Mouse (Mus musculus): Measurements from ENCODE around the gene Gal3st2b.
"Not testable (repeated sequence)": the region's sequence is repeated elsewhere in the genome, so short reads cannot be mapped to it uniquely, and the experiment has no call there.

Gal3st2b gene

DNA sequence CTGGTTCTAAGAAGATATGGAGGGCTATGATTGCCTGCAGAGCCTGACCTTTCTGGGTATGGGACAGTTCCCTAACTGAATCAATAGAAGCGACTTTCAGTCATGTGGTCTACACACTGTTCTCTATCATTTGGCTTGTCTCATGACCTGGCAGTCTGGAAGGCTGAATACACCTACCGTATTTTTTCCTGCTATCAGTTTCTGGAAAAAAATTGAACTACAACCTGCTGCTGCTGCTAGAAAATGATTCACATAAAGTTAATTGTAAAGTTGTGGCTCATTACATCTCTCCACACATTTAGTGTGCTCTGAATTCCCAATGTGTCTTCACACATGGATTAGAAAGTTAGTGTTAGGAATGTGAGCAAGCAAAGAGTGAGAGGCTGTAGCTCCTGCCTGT, at the start of gene Gal3st2b:
TSS of gene Gal3st2b (plus strand) at position 301 of the 400 bp plus-strand sequence.
- DNase-seq = not testable (repeated sequence)

DNA sequence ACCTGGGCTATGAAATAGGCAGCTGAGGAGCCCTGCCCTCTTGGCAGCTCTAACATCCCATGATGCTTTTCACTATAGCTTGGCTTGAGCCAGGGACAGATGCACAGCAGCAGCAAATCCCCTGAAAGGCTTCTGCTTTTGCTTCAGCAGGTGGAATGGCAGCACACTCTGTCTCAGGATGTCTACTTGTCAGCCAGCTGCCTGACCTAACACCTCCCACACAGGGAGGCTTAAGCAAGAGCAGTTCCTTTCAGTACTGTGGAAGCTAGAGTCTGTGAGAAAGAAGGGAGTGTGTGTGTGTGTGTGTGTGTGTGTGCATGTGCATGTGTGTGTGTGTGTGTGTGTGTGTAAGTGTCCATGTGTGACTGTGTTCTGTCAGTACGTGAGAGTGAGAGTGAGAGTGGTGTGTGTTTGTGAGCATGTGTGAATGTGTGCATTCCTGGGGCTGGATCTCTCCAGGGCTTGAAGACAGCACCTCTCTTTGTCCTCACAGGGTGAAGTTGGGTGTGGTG, 46.5 kb upstream of the Gal3st2b start:
- not testable (repeated sequence) for DNase-seq

DNA sequence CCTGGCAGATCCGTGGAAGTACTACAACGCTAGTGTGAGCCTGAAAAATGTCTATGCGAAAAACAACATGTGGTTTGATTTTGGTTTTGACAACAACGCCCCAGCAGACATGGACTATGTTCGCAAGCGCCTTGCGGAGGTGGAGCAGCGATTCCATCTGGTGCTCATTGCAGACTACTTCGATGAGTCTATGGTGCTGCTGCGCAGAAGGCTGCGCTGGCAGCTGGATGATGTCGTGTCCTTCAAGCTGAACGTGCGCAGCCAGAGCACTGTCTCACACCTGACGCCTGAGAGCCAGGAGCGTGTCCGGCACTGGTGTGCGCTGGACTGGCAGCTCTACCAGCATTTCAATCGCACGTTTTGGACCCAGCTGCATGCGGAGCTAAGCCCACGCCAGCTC, 43.7 kb upstream of the Gal3st2b start:
- DNase-seq = not testable (repeated sequence)

DNA sequence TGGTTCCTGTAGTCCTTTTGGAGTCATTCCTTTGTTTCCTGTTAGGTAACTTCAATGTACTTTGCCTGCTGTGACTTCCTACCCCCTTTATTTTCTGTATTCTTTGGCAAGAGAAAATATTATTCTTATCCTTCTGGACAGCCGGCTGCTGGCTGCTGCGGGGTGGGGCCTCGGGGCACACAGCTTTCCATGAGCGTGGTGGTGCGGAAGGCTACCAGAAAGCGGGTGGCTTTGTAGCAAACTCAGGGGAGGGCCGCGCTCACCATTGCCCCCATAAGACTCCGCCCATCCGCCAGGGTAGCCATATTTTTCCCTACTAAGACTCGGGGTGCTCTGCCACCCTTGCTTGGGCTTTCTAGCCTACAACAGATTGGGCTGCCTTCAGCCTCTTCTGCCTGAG, 36.3 kb upstream of the Gal3st2b start:
- not testable (repeated sequence) for DNase-seq

DNA sequence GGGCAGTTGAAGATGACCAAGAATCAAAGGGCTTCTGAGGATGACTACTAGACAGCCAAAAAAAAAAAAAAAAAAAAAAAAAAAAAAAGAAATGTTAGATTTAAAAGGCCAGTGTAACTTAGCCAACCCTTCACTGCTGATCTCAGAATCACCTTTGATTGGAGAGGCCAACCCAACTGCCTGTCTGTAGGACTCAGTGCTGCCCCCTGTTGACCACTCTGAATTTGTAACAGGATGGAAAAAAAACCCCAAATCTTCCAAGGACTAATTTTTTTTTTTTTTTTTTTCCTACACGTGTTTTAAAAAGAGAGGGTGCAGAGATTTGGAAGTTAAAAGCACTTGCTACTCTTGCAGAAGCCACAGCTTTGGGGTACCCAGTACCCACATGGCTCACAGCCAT, 27.2 kb upstream of the Gal3st2b start:
- DNase-seq = not testable (repeated sequence)

DNA sequence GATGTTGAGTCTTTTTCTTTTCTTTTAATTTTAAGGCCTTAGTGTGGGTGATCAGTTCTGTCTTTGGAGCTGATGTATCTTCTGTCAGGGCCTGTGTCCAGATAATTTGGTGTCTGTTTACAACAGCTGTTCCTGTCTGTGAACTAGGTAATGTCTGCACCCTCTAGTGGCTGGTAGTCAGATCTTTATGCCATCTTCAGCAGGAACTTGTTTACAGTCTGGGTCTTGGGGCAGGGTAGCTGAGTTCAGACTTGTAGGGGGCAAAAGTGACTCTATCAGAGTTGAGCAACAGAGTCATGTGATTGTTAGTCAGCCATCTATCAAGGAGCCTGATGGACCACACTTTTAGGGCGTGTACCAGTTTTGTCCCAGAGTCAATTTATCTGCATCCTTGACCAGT, 20.7 kb upstream of the Gal3st2b start:
- not testable (repeated sequence) for DNase-seq

DNA sequence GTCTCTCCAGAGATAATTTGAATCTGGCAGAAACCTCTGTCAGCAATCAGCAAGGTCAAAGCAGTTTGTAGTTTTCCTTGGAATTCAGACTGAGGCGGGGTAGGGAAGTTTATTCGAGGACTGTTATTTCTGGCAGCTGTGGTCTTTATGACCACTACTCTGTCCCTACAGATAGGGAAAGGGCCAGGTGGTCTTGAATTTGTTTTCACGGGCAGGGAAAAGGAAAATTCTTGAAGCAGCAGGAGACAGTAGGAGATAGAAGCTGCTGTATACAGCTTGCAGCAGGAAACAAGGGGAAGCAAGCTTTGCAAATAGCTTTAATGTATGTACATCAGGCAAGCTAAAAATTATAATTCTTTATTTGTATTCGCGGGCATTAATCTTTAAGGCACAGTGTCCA, 16.8 kb upstream of the Gal3st2b start:
- not testable (repeated sequence) for DNase-seq

DNA sequence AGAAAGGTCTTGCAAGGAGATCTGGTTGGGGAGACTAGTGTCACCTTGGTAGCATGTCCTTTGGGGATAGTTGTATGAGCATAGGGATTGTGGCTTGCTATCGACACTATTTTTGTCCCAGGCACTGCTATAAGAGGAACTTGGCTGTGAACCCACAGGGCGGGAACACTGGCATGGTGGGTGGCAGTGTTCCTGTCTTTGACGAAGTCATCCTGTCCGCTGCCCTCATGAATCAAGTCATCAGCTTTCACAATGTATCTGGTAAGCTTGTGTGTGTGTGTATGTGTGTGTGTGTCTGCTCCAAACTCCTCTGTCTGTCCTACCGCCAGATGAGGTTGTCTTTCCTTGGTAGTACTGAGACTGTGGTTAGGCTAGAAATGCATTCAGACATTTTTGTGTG, 11.4 kb upstream of the Gal3st2b start:
- DNase-seq = not testable (repeated sequence)

DNA sequence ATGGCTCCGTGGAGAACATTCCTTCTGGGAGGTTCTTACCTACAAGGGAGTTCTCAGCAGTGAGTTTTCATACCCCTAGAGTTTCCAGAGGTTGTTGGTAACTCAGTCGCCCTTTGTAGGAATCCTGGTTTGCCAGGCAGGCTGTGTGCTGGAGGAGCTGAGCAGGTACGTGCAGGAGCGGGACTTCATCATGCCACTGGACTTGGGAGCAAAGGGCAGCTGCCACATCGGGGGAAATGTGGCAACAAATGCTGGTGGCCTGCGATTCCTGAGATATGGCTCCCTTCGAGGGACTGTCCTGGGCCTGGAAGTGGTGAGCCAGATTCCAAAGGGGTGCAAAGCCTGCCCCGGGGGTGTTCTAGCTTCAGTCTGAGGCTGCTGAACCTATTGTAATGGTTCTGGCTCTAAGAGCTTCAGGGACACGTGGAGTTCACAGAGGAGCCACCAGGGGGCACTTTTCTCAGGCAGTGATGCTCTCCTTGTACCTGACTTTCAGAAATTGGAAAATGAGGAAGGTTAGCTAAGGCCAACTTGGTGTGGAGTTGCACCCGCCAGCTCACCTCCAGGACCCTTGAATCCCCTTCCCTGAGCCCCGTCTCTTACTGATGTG, 9.0 kb upstream of the Gal3st2b start:
- not testable (repeated sequence) for DNase-seq

DNA sequence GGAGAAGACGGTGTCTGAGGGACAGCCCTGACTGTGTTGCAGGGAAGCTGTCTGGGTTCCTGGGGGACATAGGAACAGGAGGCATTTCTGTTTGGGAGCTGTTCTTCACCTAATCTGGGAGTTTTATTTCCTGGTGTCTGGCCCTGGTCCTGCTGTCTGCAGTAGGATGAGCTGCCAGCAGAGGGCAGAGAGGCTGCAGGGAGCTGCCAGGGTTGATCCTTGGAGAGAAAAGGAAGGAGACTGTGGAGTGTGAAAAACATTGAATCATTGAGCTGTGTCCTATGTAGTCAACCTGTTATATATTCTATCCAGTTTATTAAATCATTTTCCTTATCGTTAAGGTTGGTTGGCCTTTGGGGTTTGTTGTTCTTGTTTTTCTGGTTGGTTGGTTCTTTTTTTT, 6.2 kb upstream of the Gal3st2b start:
- not testable (repeated sequence) for DNase-seq

DNA sequence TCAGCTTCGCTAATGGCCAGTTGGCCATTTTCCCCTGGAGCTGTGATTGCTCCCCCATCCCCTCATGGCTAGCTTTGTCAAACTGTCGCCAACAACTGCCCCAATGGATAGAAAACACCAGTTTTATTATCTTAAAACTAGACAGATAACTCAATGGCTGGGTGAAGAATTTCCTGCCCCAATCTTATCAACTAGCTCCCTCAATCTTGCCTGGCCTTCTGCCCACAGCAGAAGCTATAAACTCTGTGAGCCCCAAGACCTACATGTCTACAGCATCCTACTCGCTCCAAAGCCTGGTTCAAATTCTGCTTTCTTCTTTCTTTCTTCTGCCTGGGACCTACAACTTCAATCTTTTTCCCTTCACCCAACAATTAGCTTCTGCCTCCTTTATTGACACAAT, 951 bp upstream of the Gal3st2b start:
- not testable (repeated sequence) for DNase-seq

DNA sequence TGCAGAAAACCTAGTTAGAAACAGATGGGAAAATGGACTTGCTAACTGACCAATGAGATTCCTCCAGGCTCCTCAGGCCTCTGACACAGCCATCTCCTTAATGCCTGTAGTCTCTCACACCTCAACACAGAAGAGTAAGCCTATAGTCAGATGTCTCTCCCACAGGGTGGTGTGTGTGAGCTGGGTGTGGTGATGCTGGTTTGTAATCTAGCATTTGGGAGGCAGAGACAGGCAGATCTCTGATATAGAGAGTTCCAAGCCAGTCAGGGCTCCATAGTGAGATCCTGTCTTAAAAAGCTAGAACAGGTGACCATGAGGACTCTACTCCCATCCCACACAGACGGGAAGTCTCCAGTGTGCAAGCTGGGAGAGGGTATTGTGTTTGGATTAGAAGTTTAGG, 664 bp downstream of the Gal3st2b start:
- DNase-seq = not testable (repeated sequence)

DNA sequence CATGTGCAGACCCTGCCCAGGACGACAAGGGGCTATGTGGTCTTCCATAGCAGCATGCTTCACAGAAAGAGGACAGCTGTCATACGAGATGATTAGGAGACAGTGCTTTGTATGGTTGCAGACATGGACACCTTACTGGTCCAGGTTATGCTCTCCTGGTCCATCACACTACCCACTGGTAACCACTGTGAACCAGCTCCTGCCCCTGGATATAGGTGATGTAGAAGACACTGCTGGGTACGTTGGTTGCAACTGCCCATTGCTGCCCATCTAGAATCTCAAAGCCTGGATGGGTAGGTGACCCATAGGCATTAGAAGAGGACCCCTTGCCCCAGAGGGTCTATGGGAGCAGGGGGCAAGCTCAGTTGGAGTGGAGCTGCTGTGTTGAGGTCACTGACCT, 1.2 kb downstream of the Gal3st2b start:
- not testable (repeated sequence) for DNase-seq

DNA sequence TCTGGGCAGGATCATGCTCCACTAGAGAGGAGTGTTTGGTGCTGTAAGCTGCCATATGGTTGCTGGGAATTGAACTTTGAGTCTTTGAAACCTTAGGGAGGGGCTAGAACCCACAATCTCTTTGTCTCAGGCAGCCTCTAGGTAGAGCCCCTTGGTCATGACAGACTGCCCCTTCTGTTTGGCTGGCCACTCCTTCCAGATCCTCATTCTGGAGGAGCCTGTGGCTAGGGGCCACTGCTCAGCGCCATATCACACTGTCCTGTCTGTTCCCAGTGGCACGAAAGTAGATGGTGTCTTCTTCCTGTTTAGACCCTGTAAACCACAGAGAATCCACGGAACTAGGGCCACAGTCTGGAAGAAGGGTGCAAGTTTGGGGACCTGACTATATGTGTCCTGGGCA, 4.5 kb downstream of the Gal3st2b start:
- not testable (repeated sequence) for DNase-seq

DNA sequence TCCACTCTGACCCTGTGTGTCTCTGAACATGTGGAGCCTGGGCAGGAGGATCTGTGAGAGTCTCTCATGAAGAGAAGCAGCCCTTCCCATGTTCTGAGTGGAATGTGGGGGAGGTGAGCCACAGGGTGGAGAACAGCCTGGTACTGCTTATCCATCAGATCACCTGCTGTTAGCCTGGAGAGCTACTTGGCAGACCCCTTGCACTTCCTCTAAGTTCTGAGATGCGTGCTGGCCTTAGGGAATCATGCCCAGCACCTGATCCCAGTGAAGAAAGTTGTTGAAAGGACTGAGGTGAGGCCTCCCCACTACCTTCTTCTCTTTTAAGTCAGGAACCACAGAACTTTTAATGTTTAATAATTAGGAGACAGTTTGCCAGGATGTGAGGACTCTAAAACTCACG, 5.0 kb downstream of the Gal3st2b start:
- not testable (repeated sequence) for DNase-seq

DNA sequence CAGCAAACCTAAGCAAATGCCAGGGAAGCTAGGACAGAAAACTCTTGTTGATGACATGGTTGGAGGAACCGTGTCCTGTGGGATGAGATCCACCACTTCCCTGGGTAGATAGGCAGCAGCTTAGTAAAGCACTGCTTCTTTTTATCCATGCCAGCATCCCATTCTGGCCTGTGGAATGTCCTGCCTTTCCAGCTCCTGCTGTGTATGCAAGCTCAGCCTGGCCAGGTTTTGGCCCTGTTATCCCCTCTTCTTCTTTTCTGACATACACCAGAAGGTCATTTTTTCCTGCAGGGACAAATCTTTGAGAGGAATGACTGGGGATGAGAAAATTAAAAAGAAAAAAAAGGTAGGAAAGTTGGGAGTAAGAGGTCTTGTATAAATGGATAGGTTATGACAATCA, 17.3 kb downstream of the Gal3st2b start:
- peak; percentile 15 for DNase-seq

DNA sequence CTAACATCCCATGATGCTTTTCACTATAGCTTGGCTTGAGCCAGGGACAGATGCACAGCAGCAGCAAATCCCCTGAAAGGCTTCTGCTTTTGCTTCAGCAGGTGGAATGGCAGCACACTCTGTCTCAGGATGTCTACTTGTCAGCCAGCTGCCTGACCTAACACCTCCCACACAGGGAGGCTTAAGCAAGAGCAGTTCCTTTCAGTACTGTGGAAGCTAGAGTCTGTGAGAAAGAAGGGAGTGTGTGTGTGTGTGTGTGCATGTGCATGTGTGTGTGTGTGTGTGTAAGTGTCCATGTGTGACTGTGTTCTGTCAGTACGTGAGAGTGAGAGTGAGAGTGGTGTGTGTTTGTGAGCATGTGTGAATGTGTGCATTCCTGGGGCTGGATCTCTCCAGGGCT, 19.7 kb downstream of the Gal3st2b start:
- DNase-seq = not testable (repeated sequence)

DNA sequence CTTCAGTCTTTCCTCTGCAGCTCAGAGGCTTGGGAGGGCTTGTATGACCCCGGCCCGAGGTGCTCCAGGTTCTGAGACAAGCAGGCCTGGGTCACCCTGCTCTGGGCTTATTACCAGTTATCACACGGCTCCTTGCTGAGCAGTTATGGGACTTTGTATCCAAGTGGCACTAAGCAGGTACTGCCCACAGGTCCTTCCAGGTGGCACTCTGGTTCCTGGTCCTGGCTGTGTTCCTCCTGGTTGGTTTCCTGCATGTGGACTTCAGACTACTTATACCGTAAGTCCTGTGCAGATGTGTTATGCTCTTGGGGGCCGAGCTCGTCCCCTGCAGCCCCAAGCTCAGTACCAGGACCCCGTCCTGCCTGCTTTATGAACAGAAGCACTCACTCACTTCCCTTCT, 20.3 kb downstream of the Gal3st2b start:
- not testable (repeated sequence) for DNase-seq

DNA sequence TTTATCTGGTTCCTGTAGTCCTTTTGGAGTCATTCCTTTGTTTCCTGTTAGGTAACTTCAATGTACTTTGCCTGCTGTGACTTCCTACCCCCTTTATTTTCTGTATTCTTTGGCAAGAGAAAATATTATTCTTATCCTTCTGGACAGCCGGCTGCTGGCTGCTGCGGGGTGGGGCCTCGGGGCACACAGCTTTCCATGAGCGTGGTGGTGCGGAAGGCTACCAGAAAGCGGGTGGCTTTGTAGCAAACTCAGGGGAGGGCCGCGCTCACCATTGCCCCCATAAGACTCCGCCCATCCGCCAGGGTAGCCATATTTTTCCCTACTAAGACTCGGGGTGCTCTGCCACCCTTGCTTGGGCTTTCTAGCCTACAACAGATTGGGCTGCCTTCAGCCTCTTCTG, 31.0 kb downstream of the Gal3st2b start:
- DNase-seq = not testable (repeated sequence)

DNA sequence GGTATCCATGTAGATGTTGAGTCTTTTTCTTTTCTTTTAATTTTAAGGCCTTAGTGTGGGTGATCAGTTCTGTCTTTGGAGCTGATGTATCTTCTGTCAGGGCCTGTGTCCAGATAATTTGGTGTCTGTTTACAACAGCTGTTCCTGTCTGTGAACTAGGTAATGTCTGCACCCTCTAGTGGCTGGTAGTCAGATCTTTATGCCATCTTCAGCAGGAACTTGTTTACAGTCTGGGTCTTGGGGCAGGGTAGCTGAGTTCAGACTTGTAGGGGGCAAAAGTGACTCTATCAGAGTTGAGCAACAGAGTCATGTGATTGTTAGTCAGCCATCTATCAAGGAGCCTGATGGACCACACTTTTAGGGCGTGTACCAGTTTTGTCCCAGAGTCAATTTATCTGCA, 48.4 kb downstream of the Gal3st2b start:
- DNase-seq = not testable (repeated sequence)

DNA sequence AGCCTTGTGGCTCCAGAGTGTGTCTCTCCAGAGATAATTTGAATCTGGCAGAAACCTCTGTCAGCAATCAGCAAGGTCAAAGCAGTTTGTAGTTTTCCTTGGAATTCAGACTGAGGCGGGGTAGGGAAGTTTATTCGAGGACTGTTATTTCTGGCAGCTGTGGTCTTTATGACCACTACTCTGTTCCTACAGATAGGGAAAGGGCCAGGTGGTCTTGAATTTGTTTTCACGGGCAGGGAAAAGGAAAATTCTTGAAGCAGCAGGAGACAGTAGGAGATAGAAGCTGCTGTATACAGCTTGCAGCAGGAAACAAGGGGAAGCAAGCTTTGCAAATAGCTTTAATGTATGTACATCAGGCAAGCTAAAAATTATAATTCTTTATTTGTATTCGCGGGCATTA, 52.3 kb downstream of the Gal3st2b start:
- not testable (repeated sequence) for DNase-seq

DNA sequence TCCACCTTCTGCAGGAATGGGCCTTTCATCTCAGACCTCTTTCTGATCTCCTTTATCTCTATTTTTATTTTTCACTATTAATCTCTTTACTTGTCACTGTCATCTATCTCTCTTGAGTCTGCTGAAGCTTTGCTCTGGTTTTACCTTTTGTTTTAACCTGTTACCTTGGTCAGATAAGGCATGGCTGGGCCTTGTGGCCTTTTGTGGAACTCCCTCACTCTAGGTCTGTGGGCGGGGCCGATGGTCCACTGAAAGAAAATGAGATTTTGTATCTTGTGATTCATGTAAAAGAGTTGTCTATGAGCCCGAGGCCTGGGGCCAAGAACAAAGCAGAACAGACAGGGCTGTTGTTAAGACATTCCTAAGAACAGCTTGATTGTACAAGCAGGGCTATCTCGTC, 52.7 kb downstream of the Gal3st2b start:
- not testable (repeated sequence) for DNase-seq

DNA sequence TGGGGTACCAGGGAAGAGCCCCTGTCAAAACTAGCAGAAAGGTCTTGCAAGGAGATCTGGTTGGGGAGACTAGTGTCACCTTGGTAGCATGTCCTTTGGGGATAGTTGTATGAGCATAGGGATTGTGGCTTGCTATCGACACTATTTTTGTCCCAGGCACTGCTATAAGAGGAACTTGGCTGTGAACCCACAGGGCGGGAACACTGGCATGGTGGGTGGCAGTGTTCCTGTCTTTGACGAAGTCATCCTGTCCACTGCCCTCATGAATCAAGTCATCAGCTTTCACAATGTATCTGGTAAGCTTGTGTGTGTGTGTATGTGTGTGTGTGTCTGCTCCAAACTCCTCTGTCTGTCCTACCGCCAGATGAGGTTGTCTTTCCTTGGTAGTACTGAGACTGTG, 57.7 kb downstream of the Gal3st2b start:
- DNase-seq = not testable (repeated sequence)

DNA sequence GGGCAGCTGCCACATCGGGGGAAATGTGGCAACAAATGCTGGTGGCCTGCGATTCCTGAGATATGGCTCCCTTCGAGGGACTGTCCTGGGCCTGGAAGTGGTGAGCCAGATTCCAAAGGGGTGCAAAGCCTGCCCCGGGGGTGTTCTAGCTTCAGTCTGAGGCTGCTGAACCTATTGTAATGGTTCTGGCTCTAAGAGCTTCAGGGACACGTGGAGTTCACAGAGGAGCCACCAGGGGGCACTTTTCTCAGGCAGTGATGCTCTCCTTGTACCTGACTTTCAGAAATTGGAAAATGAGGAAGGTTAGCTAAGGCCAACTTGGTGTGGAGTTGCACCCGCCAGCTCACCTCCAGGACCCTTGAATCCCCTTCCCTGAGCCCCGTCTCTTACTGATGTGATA, 60.2 kb downstream of the Gal3st2b start:
- DNase-seq = not testable (repeated sequence)

DNA sequence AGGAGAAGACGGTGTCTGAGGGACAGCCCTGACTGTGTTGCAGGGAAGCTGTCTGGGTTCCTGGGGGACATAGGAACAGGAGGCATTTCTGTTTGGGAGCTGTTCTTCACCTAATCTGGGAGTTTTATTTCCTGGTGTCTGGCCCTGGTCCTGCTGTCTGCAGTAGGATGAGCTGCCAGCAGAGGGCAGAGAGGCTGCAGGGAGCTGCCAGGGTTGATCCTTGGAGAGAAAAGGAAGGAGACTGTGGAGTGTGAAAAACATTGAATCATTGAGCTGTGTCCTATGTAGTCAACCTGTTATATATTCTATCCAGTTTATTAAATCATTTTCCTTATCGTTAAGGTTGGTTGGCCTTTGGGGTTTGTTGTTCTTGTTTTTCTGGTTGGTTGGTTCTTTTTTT, 62.8 kb downstream of the Gal3st2b start:
- not testable (repeated sequence) for DNase-seq
